Mouse (Mus musculus): ENCODE measurements at regions not wholly inside any gene's neighbourhood (a gene's known extent, or its start where the extent isn't known, plus 50 kb on each side); places are given as distances from the start of the nearest gene placed in this dataset.

DNA sequence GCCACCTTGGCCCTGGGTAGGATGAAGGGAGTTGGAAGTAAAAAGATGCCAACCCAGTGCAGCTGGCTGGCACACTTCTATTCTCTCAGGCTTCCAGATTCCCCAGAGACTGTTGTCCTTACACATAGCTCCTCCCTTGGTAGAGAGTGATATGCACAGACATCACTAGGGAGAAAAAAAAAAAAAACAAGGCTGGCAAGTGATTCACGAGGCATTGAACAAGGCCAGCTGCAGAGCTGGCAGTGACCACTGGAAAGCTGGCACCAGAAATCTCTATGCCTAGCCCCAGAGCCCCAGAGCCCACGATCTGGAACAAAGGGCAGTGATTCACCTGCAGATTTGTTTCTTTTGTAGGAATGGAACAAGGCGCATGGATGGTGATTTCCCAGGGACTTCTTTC, 249.7 kb downstream of the H2al1j start:
- Histone ChIP-seq H3K27me3 (peaks cover 11% of the 10 kb centered on the region; the same call in 1 of the 2 replicates), H3K4me1 (replicated peaks) (peaks cover 4% of the 10 kb centered on the region; the same call in 1 of the 2 replicates), H3K36me3 (no peaks in the 10 kb centered on the region), H3K9me3 (no peaks in the 10 kb centered on the region), H3K4me2 (no peak overlapping the region), H3K4me3 (no peak overlapping the region), H3K9ac (no peak overlapping the region), H3K27ac (no peak overlapping the region)
- WGBS, result 63% methylated on average over 3 of the region's 3 CpGs
- no peak for ATAC-seq (ENCODE audit: low FRiP score)

DNA sequence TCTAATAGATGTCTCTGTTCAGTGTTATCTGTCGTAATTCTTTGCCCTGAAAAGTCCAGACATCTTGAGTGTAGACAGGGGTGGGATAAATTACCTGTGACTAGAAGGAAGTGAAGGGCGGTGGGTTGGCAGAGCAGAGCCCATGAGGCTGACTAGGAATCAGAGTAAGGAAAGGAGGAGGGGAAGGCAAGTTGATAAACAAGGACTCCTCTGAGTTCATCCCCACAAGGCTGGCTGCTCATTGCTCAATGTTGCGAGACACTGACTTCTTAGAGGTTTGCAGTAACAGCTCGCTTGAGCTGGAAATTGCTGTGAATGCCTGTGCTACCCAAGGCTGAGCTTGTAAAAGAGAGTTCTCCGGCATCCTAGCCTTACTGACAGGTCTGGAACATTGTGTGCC, 257.7 kb downstream of the H2al1j start:
- Histone ChIP-seq H3K27ac (no peak overlapping the region), H3K27me3 (0 out of 2 replicates have a peak, but pooled peaks cover 21% of the 10 kb centered on the region), H3K36me3 (no peaks in the 10 kb centered on the region), H3K4me1 (replicated peaks) (no peaks in the 10 kb centered on the region), H3K4me2 (no peak overlapping the region), H3K9me3 (no peaks in the 10 kb centered on the region), H3K4me3 (no peak overlapping the region), H3K9ac (no peak overlapping the region)
- WGBS, result 69% methylated on average over 5 of the region's 5 CpGs
- ATAC-seq (ENCODE audit: low FRiP score), result no peak

DNA sequence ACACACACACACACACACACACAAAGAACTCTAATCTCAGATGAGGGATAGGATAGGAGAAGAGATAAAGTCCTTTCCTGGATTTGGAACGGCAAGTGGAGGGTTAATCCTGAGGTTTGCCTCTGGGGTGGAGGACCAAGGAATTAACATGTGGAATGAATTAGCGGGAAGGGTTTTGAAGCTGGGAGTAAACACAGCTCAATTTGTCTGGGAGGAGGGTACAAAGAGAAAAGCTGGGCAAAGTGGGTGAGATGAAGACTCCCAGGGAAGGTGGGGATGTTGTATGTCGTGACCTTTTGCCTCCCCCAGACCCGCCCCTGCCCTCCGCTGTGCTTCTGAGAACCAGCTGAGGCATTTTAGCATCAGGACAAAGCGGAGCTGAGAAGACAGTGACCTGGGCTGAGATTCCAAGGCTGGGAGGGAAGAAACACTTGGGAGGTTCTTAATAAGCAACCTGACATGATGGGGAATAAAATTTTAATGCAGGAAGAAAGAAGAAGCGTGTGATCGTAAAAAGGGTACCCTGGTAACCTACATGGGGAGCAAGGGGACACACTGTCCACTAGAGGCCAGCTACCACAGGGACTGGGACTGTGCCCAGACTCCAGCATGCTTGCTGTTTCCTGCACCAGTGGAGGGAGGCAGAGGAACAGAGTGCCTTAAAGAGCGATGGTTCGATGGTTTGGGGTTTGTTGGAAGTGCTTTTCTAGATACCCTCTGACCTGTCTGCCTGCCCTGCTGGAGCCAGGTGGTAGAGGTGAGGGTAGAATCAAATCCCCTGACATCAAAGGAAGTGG, 264.0 kb downstream of the H2al1j start:
- Histone ChIP-seq H3K27me3 (peaks cover 46% of the 10 kb centered on the region; the same call in 1 of the 2 replicates), H3K9ac (no peak overlapping the region), H3K4me2 (no peak overlapping the region), H3K4me3 (no peak overlapping the region), H3K9me3 (no peaks in the 10 kb centered on the region), H3K36me3 (no peaks in the 10 kb centered on the region), H3K4me1 (replicated peaks) (peaks cover 12% of the 10 kb centered on the region), H3K27ac (no peak overlapping the region)
- WGBS, result 23% methylated on average over 10 of the region's 10 CpGs
- ATAC-seq (ENCODE audit: low FRiP score), result no peak

DNA sequence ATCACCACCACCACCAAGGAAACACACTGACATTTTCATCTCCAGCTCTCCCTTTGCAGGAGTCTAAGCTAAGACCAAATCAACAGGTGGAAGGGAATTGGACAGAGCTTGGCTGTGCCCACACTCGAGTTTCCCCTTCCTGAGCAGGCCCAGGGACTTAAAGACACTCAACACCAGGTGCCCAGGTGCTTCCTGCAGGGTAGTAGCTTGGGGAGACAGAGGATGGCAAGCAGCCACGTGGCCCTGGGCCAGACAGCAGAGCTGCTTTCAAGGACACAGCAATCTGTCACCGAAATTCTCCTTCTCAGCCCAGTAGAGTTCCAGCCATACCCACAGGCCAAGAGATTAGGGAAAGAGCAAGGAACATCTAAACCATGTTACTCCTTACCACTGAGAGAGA, 266.9 kb downstream of the H2al1j start:
- ATAC-seq (ENCODE audit: low FRiP score), result no peak
- Histone ChIP-seq H3K27me3 (peaks cover 33% of the 10 kb centered on the region; the same call in 1 of the 2 replicates), H3K9me3 (no peaks in the 10 kb centered on the region), H3K36me3 (no peaks in the 10 kb centered on the region), H3K27ac (no peak overlapping the region), H3K9ac (no peak overlapping the region), H3K4me1 (replicated peaks) (peaks cover 12% of the 10 kb centered on the region), H3K4me3 (no peak overlapping the region), H3K4me2 (no peak overlapping the region)
- 63% methylated on average over 3 of the region's 3 CpGs for WGBS

DNA sequence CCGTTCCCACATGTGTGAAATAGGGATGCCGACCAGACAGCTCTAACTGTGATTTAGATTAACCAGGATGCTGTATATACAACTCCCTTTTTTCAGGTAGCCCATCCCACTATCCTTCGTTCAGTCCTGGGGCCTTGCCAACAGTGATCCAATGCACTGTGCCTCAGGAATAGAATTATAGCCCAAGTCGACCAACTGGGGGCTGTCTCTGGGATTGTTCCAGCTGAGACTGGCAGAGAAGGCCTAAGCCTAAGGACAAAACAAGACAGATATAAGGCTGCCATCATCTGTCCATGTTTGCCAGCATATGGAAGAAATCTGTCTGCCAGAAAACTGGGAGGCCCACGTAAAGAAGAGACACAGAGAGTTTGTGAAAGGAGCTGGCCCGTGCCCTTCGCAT, 269.9 kb downstream of the H2al1j start:
- H3K4me1 ChIP-seq (replicated peaks), result no peaks in the 10 kb centered on the region
- H3K4me2 ChIP-seq, result no peak overlapping the region
- WGBS, result 79% methylated on average over 7 of the region's 7 CpGs
- ATAC-seq (ENCODE audit: low FRiP score), result no peak
- H3K27me3 ChIP-seq, result peaks cover 25% of the 10 kb centered on the region; the same call in 1 of the 2 replicates
- no peak overlapping the region for H3K9ac ChIP-seq
- H3K4me3 ChIP-seq, result no peak overlapping the region
- no peak overlapping the region for H3K27ac ChIP-seq
- no peaks in the 10 kb centered on the region for H3K9me3 ChIP-seq
- no peaks in the 10 kb centered on the region for H3K36me3 ChIP-seq

DNA sequence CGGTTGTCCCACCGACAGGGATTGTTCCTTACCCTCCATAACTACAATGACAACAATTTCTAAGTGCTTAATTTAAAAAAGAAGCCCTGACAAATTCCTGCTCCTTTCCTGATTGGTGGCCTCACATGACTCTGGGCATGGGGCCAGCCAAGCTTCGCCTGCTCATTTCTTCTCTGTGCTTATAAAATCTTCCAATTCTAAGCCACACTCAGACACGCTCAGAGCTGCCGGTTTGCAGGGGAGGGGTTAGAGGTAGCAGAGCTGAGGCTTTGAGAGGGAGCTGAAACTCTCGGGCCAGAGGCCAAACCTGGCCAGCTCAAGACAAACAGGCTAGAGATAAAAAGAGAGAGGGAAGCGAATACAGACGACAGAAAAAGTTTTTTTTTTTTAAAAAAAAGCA, 286.6 kb downstream of the H2al1j start:
- no peak overlapping the region for H3K4me3 ChIP-seq
- H3K36me3 ChIP-seq, result no peaks in the 10 kb centered on the region
- H3K9me3 ChIP-seq, result no peaks in the 10 kb centered on the region
- no peaks in the 10 kb centered on the region for H3K27me3 ChIP-seq
- no peak for ATAC-seq (ENCODE audit: low FRiP score)
- 38% methylated on average over 8 of the region's 8 CpGs for WGBS
- no peak overlapping the region for H3K27ac ChIP-seq
- no peaks in the 10 kb centered on the region for H3K4me1 ChIP-seq (replicated peaks)
- no peak overlapping the region for H3K9ac ChIP-seq
- H3K4me2 ChIP-seq, result no peak overlapping the region

DNA sequence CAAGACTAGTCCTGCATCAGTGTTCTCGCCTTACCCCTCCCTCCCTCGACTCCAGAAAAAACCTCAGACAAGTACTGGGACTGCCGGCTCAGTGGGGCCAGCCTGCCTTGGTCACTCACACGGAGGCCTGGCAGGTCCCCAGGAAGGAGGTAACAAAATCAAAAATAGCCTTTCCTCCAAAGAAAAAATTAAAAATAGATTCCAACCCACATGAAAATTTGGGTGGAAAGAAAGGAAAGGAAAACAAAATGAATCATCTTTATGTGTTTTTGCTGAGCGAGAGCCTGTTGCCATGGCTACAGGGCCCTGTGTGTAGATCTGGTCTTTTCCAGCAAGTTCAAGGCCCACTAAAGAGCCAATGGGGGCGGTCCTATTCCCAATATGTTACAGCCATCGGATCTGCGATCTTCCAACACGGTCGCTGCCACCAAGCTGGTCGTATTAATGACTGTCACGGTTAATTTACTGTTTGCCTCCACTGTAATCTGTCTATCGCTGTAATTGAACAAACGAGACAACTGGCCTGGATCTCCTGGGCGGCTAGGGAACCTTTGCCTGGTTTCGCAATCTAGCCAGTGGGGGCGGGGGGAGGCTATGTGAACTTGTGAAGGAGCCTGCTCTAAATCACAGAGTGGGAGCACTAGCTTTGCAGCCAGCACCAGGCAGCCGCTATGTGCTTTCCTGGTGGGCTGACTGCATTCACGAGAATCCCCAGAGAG, 293.6 kb downstream of the H2al1j start:
- H3K27me3 ChIP-seq, result no peaks in the 10 kb centered on the region
- peaks cover 11% of the 10 kb centered on the region for H3K4me1 ChIP-seq (replicated peaks)
- ATAC-seq (ENCODE audit: low FRiP score), result peak; percentile 52; the same call in 1 of the 2 replicates
- 52% methylated on average over 19 of the region's 19 CpGs for WGBS
- H3K36me3 ChIP-seq, result no peaks in the 10 kb centered on the region
- no peak overlapping the region for H3K4me3 ChIP-seq
- no peaks in the 10 kb centered on the region for H3K9me3 ChIP-seq
- H3K4me2 ChIP-seq, result no peak overlapping the region
- H3K9ac ChIP-seq, result no peak overlapping the region
- no peak overlapping the region for H3K27ac ChIP-seq

DNA sequence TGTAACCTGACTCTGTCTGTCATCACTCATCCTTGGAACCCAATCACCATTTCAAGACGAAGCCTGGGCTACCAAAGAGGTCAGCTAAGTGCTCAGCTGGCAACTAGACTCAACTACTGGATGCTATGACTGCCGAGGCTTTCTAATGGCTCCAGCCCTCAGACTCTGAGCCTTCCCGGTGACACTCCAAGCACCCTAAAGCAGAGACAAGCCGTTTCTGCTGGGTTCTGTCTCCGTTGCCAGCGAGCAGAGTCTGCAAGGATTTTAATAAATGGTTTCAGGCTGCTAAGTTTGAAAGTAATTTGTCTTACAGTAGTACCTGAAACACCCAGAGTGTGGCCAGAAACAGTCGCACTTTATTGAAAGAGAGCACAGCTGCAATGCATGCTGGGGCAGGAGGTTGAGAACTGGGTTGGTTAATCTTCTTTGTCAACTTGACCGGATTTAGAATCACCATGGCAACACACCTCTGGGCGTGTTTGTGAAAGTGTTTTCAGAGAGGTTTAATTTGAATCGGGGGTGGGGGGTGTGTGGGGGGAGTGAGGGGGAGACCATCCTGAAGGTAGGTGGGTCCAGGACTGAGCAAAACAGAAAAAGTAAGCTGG, 298.8 kb downstream of the H2al1j start:
- 56% methylated on average over 10 of the region's 10 CpGs for WGBS
- no peak for ATAC-seq (ENCODE audit: low FRiP score)
- H3K4me3 ChIP-seq, result no peak overlapping the region

DNA sequence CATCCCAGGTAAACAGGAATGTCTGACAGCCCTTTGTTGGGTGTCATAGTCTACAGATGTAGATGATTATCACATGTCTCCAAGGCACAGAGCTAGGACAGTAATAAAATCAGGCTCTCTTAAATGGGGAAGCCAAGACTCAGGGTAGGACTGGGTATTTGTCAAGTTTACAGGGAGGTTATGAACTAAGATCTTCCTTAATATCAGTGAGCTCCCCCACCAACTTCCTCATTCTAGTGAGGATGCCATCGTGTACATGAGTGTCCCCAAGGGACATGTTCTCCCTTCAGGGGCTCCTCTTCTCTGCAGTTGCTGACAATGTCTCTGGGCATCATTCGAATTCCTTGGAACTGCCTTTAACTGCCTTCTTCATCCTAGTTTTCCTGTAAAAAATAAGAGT, 301.7 kb downstream of the H2al1j start:
- H3K9ac ChIP-seq, result no peak overlapping the region
- ATAC-seq (ENCODE audit: low FRiP score), result no peak
- 0 out of 2 replicates have a peak, but pooled peaks cover 3% of the 10 kb centered on the region for H3K27me3 ChIP-seq
- no peak overlapping the region for H3K4me2 ChIP-seq
- no peaks in the 10 kb centered on the region for H3K9me3 ChIP-seq
- H3K4me3 ChIP-seq, result no peak overlapping the region
- 76% methylated on average over 2 of the region's 2 CpGs for WGBS
- H3K4me1 ChIP-seq (replicated peaks), result peaks cover 11% of the 10 kb centered on the region
- no peaks in the 10 kb centered on the region for H3K36me3 ChIP-seq
- no peak overlapping the region for H3K27ac ChIP-seq

More for the DNA sequence above, 298.8 kb downstream of the H2al1j start:
- Histone ChIP-seq H3K4me2 (no peak overlapping the region), H3K9me3 (no peaks in the 10 kb centered on the region), H3K4me1 (replicated peaks) (peaks cover 4% of the 10 kb centered on the region), H3K36me3 (no peaks in the 10 kb centered on the region), H3K9ac (no peak overlapping the region), H3K27ac (no peak overlapping the region), H3K27me3 (0 out of 2 replicates have a peak, but pooled peaks cover 3% of the 10 kb centered on the region)

DNA sequence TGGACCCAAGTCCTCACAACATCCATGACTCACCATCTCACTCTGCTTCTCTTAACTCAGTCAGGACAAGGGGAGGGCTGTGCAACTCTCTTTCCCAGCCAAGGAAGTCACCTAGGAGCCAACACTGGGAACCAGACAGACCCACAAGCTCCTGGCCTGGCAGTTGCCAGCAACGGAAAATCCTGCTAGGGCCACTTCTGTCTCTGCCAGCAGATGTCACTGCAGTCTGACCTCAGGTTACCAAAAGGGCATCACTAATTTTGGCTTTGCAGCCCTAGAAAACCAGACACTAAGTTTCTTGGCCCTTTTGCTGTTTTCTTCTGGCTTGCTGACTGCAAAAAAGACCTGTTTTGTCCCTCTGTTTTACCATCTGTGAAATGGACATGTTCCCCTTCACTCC, 302.3 kb downstream of the H2al1j start:
- H3K9me3 ChIP-seq, result no peaks in the 10 kb centered on the region
- no peak for ATAC-seq (ENCODE audit: low FRiP score)
- 0 out of 2 replicates have a peak, but pooled peaks cover 3% of the 10 kb centered on the region for H3K27me3 ChIP-seq
- no peaks in the 10 kb centered on the region for H3K36me3 ChIP-seq
- no peak overlapping the region for H3K4me2 ChIP-seq
- no peak overlapping the region for H3K27ac ChIP-seq
- WGBS, result 26% methylated on average over 1 of the region's 1 CpGs
- H3K4me1 ChIP-seq (replicated peaks), result peaks cover 11% of the 10 kb centered on the region
- H3K4me3 ChIP-seq, result no peak overlapping the region
- no peak overlapping the region for H3K9ac ChIP-seq

DNA sequence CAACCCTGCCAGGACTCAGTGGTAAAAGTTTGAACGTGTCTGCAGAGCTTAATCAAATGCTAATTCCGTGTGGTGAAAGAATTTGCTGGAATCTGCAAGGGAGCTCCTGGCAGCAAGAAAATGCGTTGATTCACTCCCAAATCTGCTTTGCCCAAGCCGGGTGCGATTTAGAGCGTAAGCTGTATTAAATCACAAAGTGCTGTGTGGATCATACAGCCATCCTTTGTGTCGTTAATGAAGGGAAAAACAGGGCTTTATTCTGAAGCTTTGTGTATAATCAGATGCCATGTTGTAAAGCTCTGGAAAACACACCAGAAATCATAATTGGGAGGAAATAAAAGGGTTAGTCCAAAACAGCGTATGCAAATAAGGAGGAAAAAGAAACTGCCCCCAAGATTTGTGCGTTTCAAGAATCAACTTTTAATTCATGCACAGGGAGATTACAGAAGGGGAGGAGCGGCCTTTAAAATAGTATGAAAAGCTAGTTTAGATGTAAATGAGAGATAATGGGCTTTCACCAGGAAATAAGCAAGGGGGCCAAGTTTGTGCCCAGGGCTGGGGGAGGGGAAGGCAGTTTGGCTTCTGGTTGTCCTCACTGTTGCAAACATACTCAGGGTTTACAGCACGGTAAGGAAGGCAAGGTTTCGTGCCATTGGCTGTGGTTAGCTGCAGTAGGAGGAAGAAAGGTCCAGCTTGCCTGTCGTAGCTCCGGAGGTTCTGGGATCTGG, 303.7 kb downstream of the H2al1j start:
- Histone ChIP-seq H3K9ac (no peak overlapping the region), H3K27ac (peak overlapping the region; percentile 44), H3K4me2 (peak overlapping the region; percentile 44), H3K36me3 (no peaks in the 10 kb centered on the region), H3K4me3 (0 out of 2 replicates have a peak overlapping the region, but pooled peaks have one; percentile 7), H3K4me1 (replicated peaks) (peaks cover 11% of the 10 kb centered on the region), H3K9me3 (no peaks in the 10 kb centered on the region), H3K27me3 (0 out of 2 replicates have a peak, but pooled peaks cover 3% of the 10 kb centered on the region)
- no peak for ATAC-seq (ENCODE audit: low FRiP score)
- whole genome bisulfite sequencing, result 19% methylated on average over 14 of the region's 14 CpGs

DNA sequence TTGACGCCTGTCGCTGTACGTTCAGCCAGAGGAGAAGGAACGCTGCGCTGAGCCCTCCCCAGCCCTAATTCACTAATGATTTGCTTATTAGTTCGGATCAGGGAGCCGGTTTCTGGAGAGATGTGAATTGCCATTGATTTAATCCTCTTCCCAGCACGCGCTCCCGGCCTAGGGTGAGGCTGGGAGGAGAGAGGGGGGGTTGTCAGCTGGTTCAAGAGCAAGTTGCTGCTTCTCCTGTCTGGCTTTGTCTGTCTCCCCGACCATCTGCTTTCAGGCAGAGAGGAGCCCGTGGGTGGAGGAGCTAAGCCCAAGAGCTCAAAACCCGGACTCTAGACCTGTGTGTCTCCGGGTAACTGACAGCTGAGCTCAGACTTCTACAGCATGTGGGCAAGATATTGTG, 304.4 kb downstream of the H2al1j start:
- Histone ChIP-seq H3K4me1 (replicated peaks) (peaks cover 11% of the 10 kb centered on the region), H3K4me2 (peak overlapping the region; percentile 44), H3K36me3 (no peaks in the 10 kb centered on the region), H3K27ac (peak overlapping the region; percentile 44), H3K4me3 (0 out of 2 replicates have a peak overlapping the region, but pooled peaks have one; percentile 7), H3K27me3 (0 out of 2 replicates have a peak, but pooled peaks cover 3% of the 10 kb centered on the region), H3K9me3 (no peaks in the 10 kb centered on the region), H3K9ac (no peak overlapping the region)
- no peak for ATAC-seq (ENCODE audit: low FRiP score)
- WGBS, result 17% methylated on average over 14 of the region's 14 CpGs
